Mouse (Mus musculus) hindbrain, embryonic 14.5 days (tissue): ENCODE data around the gene Khsrp. TPM values are rescaled to one million over a fixed set of nuclear protein-coding genes. Genes with fewer than 3 reads are reported as not detected.
A peak's percentile ranks its signal among the peaks of the same experiment; 100 is the strongest.

Experiments
- ATAC-seq: fragments of 200-750 bp; cut with Nextera tagmentation; 2 replicates; pipeline ENCODE4 v1.8.0; 2017; ENCODE audit warnings: moderate number of reproducible peaks, mild to moderate bottlenecking, moderate TSS enrichment, moderate library complexity; ENCODE audit not compliant: low FRiP score
- DNase-seq: peaks from one replicate; pipeline ENCODE4 v3.0.0-alpha.2; 2015; ENCODE audit warnings: low spot score
- H3K27ac ChIP-seq: fragments of 300-500 bp; sonication (generic); 2 replicates; pipeline ENCODE4 v1.5.1; 2014; ENCODE audit warnings: mild to moderate bottlenecking, moderate library complexity
- H3K27me3 ChIP-seq: fragments of 300-500 bp; sonication (generic); 2 replicates; pipeline ENCODE4 v1.6.1; 2014; ENCODE audit warnings: mild to moderate bottlenecking, low read length, mixed read lengths; ENCODE audit not compliant: control insufficient read depth, insufficient read depth
- H3K36me3 ChIP-seq: fragments of 300-500 bp; sonication (generic); replicated peaks from 2 replicates; pipeline ENCODE4 v1.6.1; 2014; ENCODE audit not compliant: control insufficient read depth, insufficient read depth
- H3K4me1 ChIP-seq: fragments of 300-500 bp; sonication (generic); replicated peaks from 2 replicates; pipeline ENCODE4 v1.6.1; 2014; ENCODE audit warnings: antibody characterized with exemption, low read length, mixed read lengths; ENCODE audit not compliant: control insufficient read depth, insufficient read depth
- H3K4me2 ChIP-seq: fragments of 300-500 bp; sonication (generic); replicated peaks from 2 replicates; pipeline ENCODE4 v1.6.1; 2014; ENCODE audit warnings: mild to moderate bottlenecking, moderate library complexity
- H3K4me3 ChIP-seq: fragments of 300-500 bp; sonication (generic); replicated peaks from 2 replicates; pipeline ENCODE4 v1.5.1; 2014; ENCODE audit warnings: mild to moderate bottlenecking, low read length
- H3K9ac ChIP-seq: fragments of 300-500 bp; sonication (generic); 2 replicates; pipeline ENCODE4 v1.6.1; 2014
- H3K9me3 ChIP-seq: fragments of 300-500 bp; sonication (generic); 2 replicates; pipeline ENCODE4 v1.6.1; 2016; ENCODE audit warnings: low read length; ENCODE audit not compliant: control insufficient read depth
- WGBS: fragments of 180-500 bp; shearing (Covaris S2); extraction: QIAGEN DNeasy Blood & Tissue Kit; methylation state at CpG from one replicate; pipeline ENCODE4 v1.1.7; 2014; 5-methylcytosine and 5-hydroxymethylcytosine counted together
- polyA plus RNA-seq: library from polyadenylated mRNA; unstranded; fragments of >200 nt; fragmentation: Nextera tagmentation; extraction: Ambion mirVana; gene quantifications from 2 replicates; pipeline ENCODE4 v1.2.1, GENCODE M21; 2014

Khsrp gene
- 36.0 and 38.1 TPM in 2 replicates for polyA plus RNA-seq

- WGBS = under 1% methylated on average over 84 of the region's 99 CpGs
- Histone ChIP-seq H3K4me1 (peaks cover 22% of the 10 kb centered on the region), H3K27ac (peak within 1 kb of the TSS; percentile 94), H3K4me2 (peak within 1 kb of the TSS; percentile 90), H3K9ac (peak within 1 kb of the TSS; percentile 99), H3K4me3 (peak within 1 kb of the TSS; percentile 95), H3K9me3 (no peaks in the 10 kb centered on the region), H3K36me3 (peaks cover 25% of the 10 kb centered on the region), H3K27me3 (no peaks in the 10 kb centered on the region)
- DNase-seq (peak; percentile 45), ATAC-seq (no peak)
Measured at GRCm38 (mm10) chr17:57030931-57031660, at the start of gene Khsrp. Gene Khsrp (minus strand): TSS chr17:57031522.

DNA sequence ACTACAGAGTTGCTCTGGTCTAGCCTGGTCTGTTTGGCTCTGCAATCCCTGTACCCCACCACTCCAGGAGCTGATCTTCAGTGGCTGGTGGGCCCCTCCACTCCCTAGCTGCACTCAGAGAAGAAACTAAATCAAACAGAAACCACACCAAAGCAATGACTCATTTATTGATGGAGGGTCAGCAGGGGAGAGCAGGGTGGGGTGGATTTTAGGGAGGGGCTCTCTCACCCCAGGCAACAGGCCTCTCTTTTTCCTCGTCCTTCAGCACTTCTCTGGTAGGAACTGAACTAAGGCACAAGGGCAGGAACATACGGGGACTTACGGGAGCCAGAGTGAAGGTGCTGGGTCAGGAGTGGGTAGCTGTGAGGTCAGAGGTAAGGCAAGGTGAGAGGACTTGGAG, 48.6 kb upstream of the Khsrp start:
- H3K36me3 ChIP-seq = peaks cover 49% of the 10 kb centered on the region
- H3K4me3 ChIP-seq = no peak overlapping the region
- WGBS = 80% methylated on average over 3 of the region's 3 CpGs
- DNase-seq = no peak
- ATAC-seq = no peak
- H3K27ac ChIP-seq = no peak overlapping the region
- no peaks in the 10 kb centered on the region for H3K27me3 ChIP-seq
- H3K4me1 ChIP-seq = peaks cover 6% of the 10 kb centered on the region; the same call in 1 of the 2 replicates
- H3K4me2 ChIP-seq = no peak overlapping the region
- H3K9me3 ChIP-seq = no peaks in the 10 kb centered on the region
- no peak overlapping the region for H3K9ac ChIP-seq

- ATAC-seq (no peak), DNase-seq (no peak)
- no peaks in the 10 kb centered on the region for H3K4me1 ChIP-seq
- no peaks in the 10 kb centered on the region for H3K27me3 ChIP-seq
- 65% methylated on average over 6 of the region's 6 CpGs for WGBS
- H3K9me3 ChIP-seq = no peaks in the 10 kb centered on the region
- no peak within 1 kb of the TSS for H3K4me3 ChIP-seq
- peaks cover 35% of the 10 kb centered on the region for H3K36me3 ChIP-seq
- H3K27ac ChIP-seq = no peak within 1 kb of the TSS
- H3K9ac ChIP-seq = no peak within 1 kb of the TSS
- H3K4me2 ChIP-seq = no peak within 1 kb of the TSS
Measured at GRCm38 (mm10) chr17:57078336-57078735, 47.0 kb upstream of the Khsrp start, which contains the start of gene Dennd1c. Gene Dennd1c (minus strand): TSS chr17:57078514.

- no peak for ATAC-seq
- no peak overlapping the region for H3K27ac ChIP-seq
- peaks cover 26% of the 10 kb centered on the region for H3K36me3 ChIP-seq
- no peaks in the 10 kb centered on the region for H3K4me1 ChIP-seq
- WGBS = 76% methylated on average over 3 of the region's 3 CpGs
- H3K27me3 ChIP-seq = no peaks in the 10 kb centered on the region
- no peak overlapping the region for H3K4me2 ChIP-seq
- DNase-seq = no peak
- no peak overlapping the region for H3K9ac ChIP-seq
- H3K9me3 ChIP-seq = no peaks in the 10 kb centered on the region
- no peak overlapping the region for H3K4me3 ChIP-seq
Measured at GRCm38 (mm10) chr17:57076916-57077315, 45.6 kb upstream of the Khsrp start.

GRCm38 (mm10) chr17:57070699-57071098, 39.4 kb upstream of the Khsrp start:
- Histone ChIP-seq H3K27me3 (no peaks in the 10 kb centered on the region), H3K4me1 (no peaks in the 10 kb centered on the region), H3K4me2 (peak overlapping the region; percentile 37), H3K9ac (no peak overlapping the region), H3K9me3 (no peaks in the 10 kb centered on the region), H3K36me3 (no peaks in the 10 kb centered on the region), H3K27ac (no peak overlapping the region), H3K4me3 (peak overlapping the region; percentile 9)
- WGBS = 4% methylated on average over 11 of the region's 11 CpGs
- no peak for DNase-seq
- ATAC-seq = peak; percentile 29; the same call in 1 of the 2 replicates

DNA sequence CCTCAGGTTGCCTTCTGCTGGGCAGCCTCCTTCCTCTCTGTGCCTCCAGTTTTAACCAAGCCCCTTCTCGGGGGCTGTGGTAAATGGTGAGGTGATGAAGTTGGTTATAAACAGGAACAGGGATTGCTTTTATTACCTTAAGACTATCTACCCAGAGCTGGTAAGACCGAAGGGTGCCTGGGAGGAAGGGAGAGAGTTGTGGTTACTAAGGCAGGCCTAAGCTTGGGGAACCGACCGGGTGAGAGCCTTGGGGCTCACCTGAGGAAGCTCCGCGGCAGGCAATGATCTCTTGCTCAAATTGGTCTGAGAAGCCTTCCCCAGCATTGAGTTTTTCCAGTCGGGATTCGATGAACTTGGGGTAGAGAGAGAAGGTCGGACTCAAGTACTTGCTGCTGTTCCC, 39.0 kb upstream of the Khsrp start:
- Histone ChIP-seq H3K36me3 (no peaks in the 10 kb centered on the region), H3K4me2 (peak overlapping the region; percentile 37), H3K27ac (no peak overlapping the region), H3K27me3 (no peaks in the 10 kb centered on the region), H3K9me3 (no peaks in the 10 kb centered on the region), H3K4me1 (no peaks in the 10 kb centered on the region), H3K4me3 (peak overlapping the region; percentile 9), H3K9ac (peak overlapping the region; percentile 6; the same call in 1 of the 2 replicates)
- DNase-seq = no peak
- 13% methylated on average over 9 of the region's 9 CpGs for WGBS
- ATAC-seq = no peak

DNA sequence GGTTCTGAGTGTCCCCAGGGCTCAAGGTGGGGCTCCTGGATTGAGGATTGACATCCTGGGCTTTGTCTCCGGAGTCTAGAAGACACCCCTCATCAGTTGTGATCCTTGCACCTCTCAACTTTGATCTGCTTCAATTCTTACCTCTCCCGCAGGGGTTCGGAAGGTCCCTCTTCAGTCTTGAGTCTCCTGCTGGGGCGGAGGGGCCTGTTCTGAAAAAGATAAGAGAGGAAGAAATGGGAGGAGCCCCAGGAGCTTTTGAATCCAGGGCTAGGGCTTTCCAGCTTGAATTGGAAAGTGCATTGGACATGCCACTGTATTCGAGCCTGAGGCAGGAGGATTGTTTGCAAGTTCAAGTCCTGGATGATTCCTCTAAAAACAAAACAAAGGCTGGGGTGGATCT, 35.6 kb upstream of the Khsrp start:
- no peaks in the 10 kb centered on the region for H3K36me3 ChIP-seq
- no peak overlapping the region for H3K9ac ChIP-seq
- ATAC-seq = no peak
- H3K4me2 ChIP-seq = no peak overlapping the region
- no peaks in the 10 kb centered on the region for H3K9me3 ChIP-seq
- H3K4me1 ChIP-seq = peaks cover 2% of the 10 kb centered on the region; the same call in 1 of the 2 replicates
- peaks cover 25% of the 10 kb centered on the region for H3K27me3 ChIP-seq
- 66% methylated on average over 5 of the region's 5 CpGs for WGBS
- no peak overlapping the region for H3K4me3 ChIP-seq
- no peak overlapping the region for H3K27ac ChIP-seq
- DNase-seq = no peak

GRCm38 (mm10) chr17:57063031-57063430, 31.7 kb upstream of the Khsrp start:
- no peaks in the 10 kb centered on the region for H3K9me3 ChIP-seq
- DNase-seq = no peak
- ATAC-seq = no peak
- peaks cover 16% of the 10 kb centered on the region for H3K4me1 ChIP-seq
- no peak overlapping the region for H3K4me2 ChIP-seq
- WGBS = 6% methylated on average over 8 of the region's 8 CpGs
- H3K36me3 ChIP-seq = no peaks in the 10 kb centered on the region
- H3K9ac ChIP-seq = no peak overlapping the region
- peaks cover 36% of the 10 kb centered on the region for H3K27me3 ChIP-seq
- no peak overlapping the region for H3K4me3 ChIP-seq
- no peak overlapping the region for H3K27ac ChIP-seq

- H3K4me1 ChIP-seq = peaks cover 18% of the 10 kb centered on the region
- peak overlapping the region; percentile 55 for H3K4me2 ChIP-seq
- no peaks in the 10 kb centered on the region for H3K9me3 ChIP-seq
- no peak for ATAC-seq
- no peaks in the 10 kb centered on the region for H3K36me3 ChIP-seq
- no peak overlapping the region for H3K27ac ChIP-seq
- no peak for DNase-seq
- 0 out of 2 replicates have a peak overlapping the region, but pooled peaks have one; percentile 0 for H3K9ac ChIP-seq
- H3K4me3 ChIP-seq = peak overlapping the region; percentile 31
- peaks cover 36% of the 10 kb centered on the region for H3K27me3 ChIP-seq
- WGBS = 2% methylated on average over 22 of the region's 22 CpGs
Measured at GRCm38 (mm10) chr17:57062548-57062947, 31.2 kb upstream of the Khsrp start.
